Mouse (Mus musculus) C2C12 (cell line): ENCODE measurements around the gene Card14.

Source experiments
- CEBPB ChIP-seq: IDR thresholded peaks from one replicate; pipeline ENCODE4 v1.6.1; 2011; ENCODE audit warnings: low read depth, mild to moderate bottlenecking, control low read depth, moderate library complexity
- CTCF ChIP-seq: IDR thresholded peaks from one replicate; pipeline ENCODE4 v1.5.1; 2011; ENCODE audit not compliant: control insufficient read depth, insufficient read depth, insufficient read length
- FOSL1 ChIP-seq: IDR thresholded peaks from one replicate; pipeline ENCODE4 v1.8.0; 2011; ENCODE audit warnings: mild to moderate bottlenecking, low read length; ENCODE audit not compliant: poor library complexity, insufficient read depth, severe bottlenecking
- MAX ChIP-seq: IDR thresholded peaks from one replicate; pipeline ENCODE4 v1.6.1; 2011; ENCODE audit warnings: mild to moderate bottlenecking, control low read depth
- MYOD1 ChIP-seq: IDR thresholded peaks from one replicate; pipeline ENCODE4 v1.6.1; 2011; ENCODE audit warnings: low read depth; ENCODE audit not compliant: control insufficient read depth, insufficient read length
- MYOG ChIP-seq: IDR thresholded peaks from one replicate; pipeline ENCODE4 v1.6.1; 2011; ENCODE audit not compliant: control insufficient read depth, insufficient read length; ENCODE audit errors: extremely low read depth
- USF1 ChIP-seq: IDR thresholded peaks from one replicate; pipeline ENCODE4 v1.6.1; 2011; ENCODE audit warnings: low read depth, mild to moderate bottlenecking, control low read depth, moderate library complexity

- TF ChIP-seq CTCF: no peak
- no peak for TF ChIP-seq USF1
- no peak for TF ChIP-seq MAX
- no peak for TF ChIP-seq CEBPB
- TF ChIP-seq MYOD1: no peak
- TF ChIP-seq MYOG: no peak
- TF ChIP-seq FOSL1: no peak
Observed at GRCm38 (mm10) chr11:119300986-119301385, 6.6 kb upstream of the Card14 start.
